Mouse (Mus musculus): ENCODE results near the gene Tymp.

Gene Tymp

GRCm38 (mm10) chr15:89376957-89377356, at the start of gene Tymp:
Gene Tymp, minus strand, starts transcription at chr15:89377039.
- DNase-seq (ENCODE audit: low spot score) = no peak

- no peak for DNase-seq (ENCODE audit: low spot score)
These were observed 48.9 kb upstream of the Tymp start, which contains the start of gene Cpt1b for GRCm38 (mm10) chr15:89425711-89426121. Gene Cpt1b, minus strand, starts transcription at chr15:89425863.

GRCm38 (mm10) chr15:89424621-89425020, 47.8 kb upstream of the Tymp start:
- DNase-seq (ENCODE audit: low spot score) = no peak

GRCm38 (mm10) chr15:89421938-89422337, 45.1 kb upstream of the Tymp start:
- no peak for DNase-seq (ENCODE audit: low spot score)

- DNase-seq (ENCODE audit: low spot score) = no peak
These were observed 38.4 kb upstream of the Tymp start for GRCm38 (mm10) chr15:89415282-89415681.

- DNase-seq (ENCODE audit: low spot score) = no peak
These were observed 33.3 kb upstream of the Tymp start, which contains the start of gene Syce3 for GRCm38 (mm10) chr15:89410118-89410517. Gene Syce3, minus strand, starts transcription at chr15:89410503.

GRCm38 (mm10) chr15:89406691-89407090, 29.9 kb upstream of the Tymp start:
- DNase-seq (ENCODE audit: low spot score) = no peak

GRCm38 (mm10) chr15:89404831-89405623, 28.2 kb upstream of the Tymp start:
- no peak for DNase-seq (ENCODE audit: low spot score)

- DNase-seq (ENCODE audit: low spot score) = no peak
These were observed 25.6 kb upstream of the Tymp start for GRCm38 (mm10) chr15:89402471-89402870.

GRCm38 (mm10) chr15:89399716-89400115, 22.9 kb upstream of the Tymp start:
- no peak for DNase-seq (ENCODE audit: low spot score)

GRCm38 (mm10) chr15:89398146-89398545, 21.3 kb upstream of the Tymp start:
- no peak for DNase-seq (ENCODE audit: low spot score)

- no peak for DNase-seq (ENCODE audit: low spot score)
These were observed 20.0 kb upstream of the Tymp start for GRCm38 (mm10) chr15:89396883-89397282.

- no peak for DNase-seq (ENCODE audit: low spot score)
These were observed 13.2 kb upstream of the Tymp start for GRCm38 (mm10) chr15:89390081-89390480.

GRCm38 (mm10) chr15:89387127-89387526, 10.3 kb upstream of the Tymp start:
- no peak for DNase-seq (ENCODE audit: low spot score)

- DNase-seq (ENCODE audit: low spot score) = no peak
These were observed 7.8 kb upstream of the Tymp start, which contains the start of gene Klhdc7b for GRCm38 (mm10) chr15:89384617-89385016. Gene Klhdc7b, plus strand, starts transcription at chr15:89384917.

GRCm38 (mm10) chr15:89379429-89379828, 2.6 kb upstream of the Tymp start:
- DNase-seq (ENCODE audit: low spot score) = peak; percentile 44

- DNase-seq (ENCODE audit: low spot score) = no peak
These were observed 2.1 kb upstream of the Tymp start, which contains the start of gene Odf3b for GRCm38 (mm10) chr15:89378831-89379401. Gene Odf3b, minus strand, starts transcription at chr15:89379282.

GRCm38 (mm10) chr15:89377938-89378828, 1.3 kb upstream of the Tymp start:
- DNase-seq (ENCODE audit: low spot score) = no peak

- DNase-seq (ENCODE audit: low spot score) = no peak
These were observed 523 bp upstream of the Tymp start for GRCm38 (mm10) chr15:89377362-89377761.

GRCm38 (mm10) chr15:89376040-89376439, 799 bp downstream of the Tymp start:
- DNase-seq (ENCODE audit: low spot score) = no peak

- no peak for DNase-seq (ENCODE audit: low spot score)
These were observed 1.9 kb downstream of the Tymp start for GRCm38 (mm10) chr15:89374801-89375534.

GRCm38 (mm10) chr15:89374340-89374739, 2.5 kb downstream of the Tymp start:
- no peak for DNase-seq (ENCODE audit: low spot score)
